Mouse (Mus musculus) urinary bladder, postnatal 25 days (tissue): ENCODE results near the gene Oaz2.
A peak's percentile ranks its signal among the peaks of the same experiment; 100 is the strongest.
"Not testable (repeated sequence)": the region's sequence is repeated elsewhere in the genome, so short reads cannot be mapped to it uniquely, and the experiment has no call there.

Experiments used
- DNase-seq: peaks from one replicate; pipeline ENCODE4 v3.0.0; 2022; ENCODE audit warnings: low spot score

The Oaz2 gene

GRCm38 (mm10) chr9:65653741-65654140, 14.1 kb upstream of the Oaz2 start:
- no peak for DNase-seq

- DNase-seq = no peak
These were observed 13.0 kb upstream of the Oaz2 start for GRCm38 (mm10) chr9:65654700-65655237.

GRCm38 (mm10) chr9:65655540-65655939, 12.3 kb upstream of the Oaz2 start:
- no peak for DNase-seq

- no peak for DNase-seq
These were observed 10.6 kb upstream of the Oaz2 start for GRCm38 (mm10) chr9:65657218-65657617.

GRCm38 (mm10) chr9:65661029-65661428, 6.8 kb upstream of the Oaz2 start:
- DNase-seq = no peak

- DNase-seq = no peak
These were observed 6.3 kb upstream of the Oaz2 start for GRCm38 (mm10) chr9:65661493-65661892.

GRCm38 (mm10) chr9:65664163-65664562, 3.6 kb upstream of the Oaz2 start:
- peak; percentile 59 for DNase-seq

GRCm38 (mm10) chr9:65666042-65666441, 1.8 kb upstream of the Oaz2 start:
- peak; percentile 62 for DNase-seq

GRCm38 (mm10) chr9:65671431-65671931, 3.7 kb downstream of the Oaz2 start:
- DNase-seq = no peak

GRCm38 (mm10) chr9:65672996-65673395, 5.2 kb downstream of the Oaz2 start:
- DNase-seq = no peak

GRCm38 (mm10) chr9:65675461-65676357, 7.9 kb downstream of the Oaz2 start:
- no peak for DNase-seq

- peak; percentile 96 for DNase-seq
These were observed 8.7 kb downstream of the Oaz2 start for GRCm38 (mm10) chr9:65676358-65677118.

- DNase-seq = no peak
These were observed 9.3 kb downstream of the Oaz2 start for GRCm38 (mm10) chr9:65677119-65677462.

GRCm38 (mm10) chr9:65679181-65679761, 11.5 kb downstream of the Oaz2 start:
- no peak for DNase-seq

- DNase-seq = no peak
These were observed 13.3 kb downstream of the Oaz2 start for GRCm38 (mm10) chr9:65680938-65681633.

- DNase-seq = no peak
These were observed 13.8 kb downstream of the Oaz2 start for GRCm38 (mm10) chr9:65681634-65681940.

GRCm38 (mm10) chr9:65682183-65682582, 14.4 kb downstream of the Oaz2 start:
- DNase-seq = no peak

- no peak for DNase-seq
These were observed 15.2 kb downstream of the Oaz2 start for GRCm38 (mm10) chr9:65682994-65683393.

- no peak for DNase-seq
These were observed 16.9 kb downstream of the Oaz2 start for GRCm38 (mm10) chr9:65684704-65685103.

- DNase-seq = not testable (repeated sequence)
These were observed 22.1 kb downstream of the Oaz2 start for GRCm38 (mm10) chr9:65689869-65690268.

- DNase-seq = no peak
These were observed 24.7 kb downstream of the Oaz2 start for GRCm38 (mm10) chr9:65692466-65692865.
